10 mouse cellular contexts compared by ENCODE assay signal in genomic region chr15:25140389-25141181, GRCm38 (mm10).
DNase-seq lines count a peak whose midpoint lies in the region; ATAC-seq lines count a peak whose summit lies in the region.
"Had no signal": no experiment of that assay in that cellular context is flagged by ENCODE, and none has a peak within 500 bp of the region (broad histone marks: within the 10 kb centered on the region; RNA-seq: fewer than 3 reads in every experiment).

No protein-coding gene starts in this region.

- no peak overlapping the region for H3K4me3 ChIP-seq in kidney, embryonic 14.5 days (ENCODE audit: low read length)
- H3K4me3 ChIP-seq in embryonic facial prominence, embryonic 14.5 days (ENCODE audit: low read depth, low read length), result no peak overlapping the region
- no peak overlapping the region for H3K4me3 ChIP-seq in limb, embryonic 11.5 days (ENCODE audit: low read depth, low read length)
- no peak overlapping the region for H3K4me3 ChIP-seq in liver, embryonic 11.5 days (ENCODE audit: low read depth, low read length)
- H3K4me3 ChIP-seq: embryonic facial prominence, embryonic 13.5 days had no signal

- no peak for ATAC-seq in kidney, embryonic 14.5 days (ENCODE audit: low FRiP score, low TSS enrichment)
- ATAC-seq in embryonic facial prominence, embryonic 14.5 days (ENCODE audit: low read depth), result 0 out of 2 replicates have a peak, but pooled peaks have one; percentile 65
- ATAC-seq in limb, embryonic 11.5 days (ENCODE audit: insufficient number of reproducible peaks, low FRiP score, low TSS enrichment, low read depth), result peak; percentile 62; the same call in 1 of the 2 replicates
- no peak for ATAC-seq in liver, embryonic 11.5 days (replicated peaks; ENCODE audit: low FRiP score)

- no peaks in the 10 kb centered on the region for H3K27me3 ChIP-seq in kidney, embryonic 14.5 days (ENCODE audit: control insufficient read depth, insufficient read depth, low read length)
- no peaks in the 10 kb centered on the region for H3K27me3 ChIP-seq in embryonic facial prominence, embryonic 14.5 days (replicated peaks; ENCODE audit: control insufficient read depth, insufficient read depth, low read length)
- H3K27me3 ChIP-seq in limb, embryonic 11.5 days (ENCODE audit: control insufficient read depth, insufficient read depth, low read length), result no peaks in the 10 kb centered on the region
- H3K27me3 ChIP-seq in liver, embryonic 11.5 days (replicated peaks; ENCODE audit: control insufficient read depth, insufficient read depth, low read length), result no peaks in the 10 kb centered on the region
- H3K27me3 ChIP-seq: embryonic facial prominence, embryonic 13.5 days had no signal

- no peaks in the 10 kb centered on the region for H3K4me1 ChIP-seq in kidney, embryonic 14.5 days (ENCODE audit: control insufficient read depth, insufficient read depth, low read length)
- H3K4me1 ChIP-seq in embryonic facial prominence, embryonic 14.5 days (ENCODE audit: control insufficient read depth, insufficient read depth, low read length), result no peaks in the 10 kb centered on the region
- no peaks in the 10 kb centered on the region for H3K4me1 ChIP-seq in limb, embryonic 11.5 days (ENCODE audit: control insufficient read depth, insufficient read depth, low read length)
- H3K4me1 ChIP-seq in liver, embryonic 11.5 days (replicated peaks; ENCODE audit: control insufficient read depth, insufficient read depth, low read length), result no peaks in the 10 kb centered on the region

- no peak overlapping the region for H3K4me2 ChIP-seq in kidney, embryonic 14.5 days (replicated peaks; ENCODE audit: low read depth, low read length)
- H3K4me2 ChIP-seq in embryonic facial prominence, embryonic 14.5 days (ENCODE audit: low read depth, low read length), result no peak overlapping the region
- no peak overlapping the region for H3K4me2 ChIP-seq in limb, embryonic 11.5 days (ENCODE audit: low read depth, severe bottlenecking)
- H3K4me2 ChIP-seq in liver, embryonic 11.5 days, result no peak overlapping the region
- H3K4me2 ChIP-seq: embryonic facial prominence, embryonic 13.5 days had no signal

- no peaks in the 10 kb centered on the region for H3K36me3 ChIP-seq in kidney, embryonic 14.5 days (ENCODE audit: control insufficient read depth, insufficient read depth, low read length)
- H3K36me3 ChIP-seq in embryonic facial prominence, embryonic 14.5 days (ENCODE audit: control insufficient read depth, insufficient read depth, low read length), result no peaks in the 10 kb centered on the region
- no peaks in the 10 kb centered on the region for H3K36me3 ChIP-seq in limb, embryonic 11.5 days (ENCODE audit: control insufficient read depth, insufficient read depth, low read length)
- no peaks in the 10 kb centered on the region for H3K36me3 ChIP-seq in liver, embryonic 11.5 days (ENCODE audit: control insufficient read depth, insufficient read depth, low read length)
- H3K36me3 ChIP-seq: embryonic facial prominence, embryonic 13.5 days had no signal

- no peak overlapping the region for H3K27ac ChIP-seq in kidney, embryonic 14.5 days (ENCODE audit: low read depth, low read length)
- H3K27ac ChIP-seq in embryonic facial prominence, embryonic 14.5 days (replicated peaks; ENCODE audit: low read depth, low read length), result no peak overlapping the region
- no peak overlapping the region for H3K27ac ChIP-seq in limb, embryonic 11.5 days (replicated peaks; ENCODE audit: low read depth, low read length)
- H3K27ac ChIP-seq in liver, embryonic 11.5 days (ENCODE audit: low read depth, low read length), result no peak overlapping the region
- H3K27ac ChIP-seq: embryonic facial prominence, embryonic 13.5 days had no signal

- no peak overlapping the region for H3K9ac ChIP-seq in kidney, embryonic 14.5 days (ENCODE audit: low read depth, low read length)
- no peak overlapping the region for H3K9ac ChIP-seq in embryonic facial prominence, embryonic 14.5 days (ENCODE audit: low read depth, low read length)
- H3K9ac ChIP-seq in limb, embryonic 11.5 days (ENCODE audit: low read length), result no peak overlapping the region
- H3K9ac ChIP-seq in liver, embryonic 11.5 days (ENCODE audit: low read depth, low read length), result no peak overlapping the region
- H3K9ac ChIP-seq: embryonic facial prominence, embryonic 13.5 days had no signal

- 69% methylated on average over 9 of the region's 9 CpGs for WGBS in kidney, embryonic 14.5 days
- 50% methylated on average over 9 of the region's 9 CpGs for WGBS in embryonic facial prominence, embryonic 14.5 days
- 81% methylated on average over 9 of the region's 9 CpGs for WGBS in limb, embryonic 11.5 days
- WGBS in liver, embryonic 11.5 days, result 51% methylated on average over 9 of the region's 9 CpGs

- H3K9me3 ChIP-seq in kidney, embryonic 14.5 days (ENCODE audit: control insufficient read depth, low read length), result no peaks in the 10 kb centered on the region
- H3K9me3 ChIP-seq in embryonic facial prominence, embryonic 14.5 days (ENCODE audit: control insufficient read depth, low read length), result no peaks in the 10 kb centered on the region
- no peaks in the 10 kb centered on the region for H3K9me3 ChIP-seq in limb, embryonic 11.5 days (ENCODE audit: control insufficient read depth, low read length)
- no peaks in the 10 kb centered on the region for H3K9me3 ChIP-seq in liver, embryonic 11.5 days (ENCODE audit: control insufficient read depth, low read length)
- H3K9me3 ChIP-seq: embryonic facial prominence, embryonic 13.5 days had no signal

- DNase-seq in kidney, postnatal 4 days, result peak; percentile 4 to 10
- DNase-seq in embryonic facial prominence, embryonic 14.5 days (ENCODE audit: low spot score), result peak; percentile 74
- peak; percentile 41 for DNase-seq in limb, embryonic 11.5 days (ENCODE audit: low spot score)
- peak; percentile 26 for DNase-seq in retina, embryonic 14.5 days (ENCODE audit: low spot score)
- no peak for DNase-seq in cerebellum, adult 11 months
- no peak for DNase-seq in liver, embryonic 11.5 days (ENCODE audit: low spot score)
- no peak for DNase-seq in ovary, postnatal 36 days (ENCODE audit: low spot score)
- DNase-seq: spleen, adult 18-20 months had no signal

Comparison
In these comparisons a context has a peak if more than half of its experiments do, and no peak if none do; other contexts are left out.
1. DNase-seq: peak in kidney, postnatal 4 days (2 of 2), embryonic facial prominence, embryonic 14.5 days (single experiment), limb, embryonic 11.5 days (single experiment) and retina, embryonic 14.5 days (single experiment); none in cerebellum, adult 11 months (single experiment), liver, embryonic 11.5 days (single experiment) and ovary, postnatal 36 days (single experiment).
2. ATAC-seq: peak in embryonic facial prominence, embryonic 14.5 days (single experiment) and limb, embryonic 11.5 days (single experiment); none in kidney, embryonic 14.5 days (single experiment) and liver, embryonic 11.5 days (single experiment).